Mouse (Mus musculus) cerebellum, adult 11-12 months (tissue): ENCODE data around the gene Ppp1ca.
A peak's percentile ranks its signal among the peaks of the same experiment; 100 is the strongest.

Experiments
- DNase-seq: peaks from one replicate; pipeline ENCODE4 v3.0.0; 2022

The Ppp1ca gene

GRCm38 (mm10) chr19:4214771-4215450, 23.0 kb downstream of the Ppp1ca start:
- DNase-seq: no peak

DNA sequence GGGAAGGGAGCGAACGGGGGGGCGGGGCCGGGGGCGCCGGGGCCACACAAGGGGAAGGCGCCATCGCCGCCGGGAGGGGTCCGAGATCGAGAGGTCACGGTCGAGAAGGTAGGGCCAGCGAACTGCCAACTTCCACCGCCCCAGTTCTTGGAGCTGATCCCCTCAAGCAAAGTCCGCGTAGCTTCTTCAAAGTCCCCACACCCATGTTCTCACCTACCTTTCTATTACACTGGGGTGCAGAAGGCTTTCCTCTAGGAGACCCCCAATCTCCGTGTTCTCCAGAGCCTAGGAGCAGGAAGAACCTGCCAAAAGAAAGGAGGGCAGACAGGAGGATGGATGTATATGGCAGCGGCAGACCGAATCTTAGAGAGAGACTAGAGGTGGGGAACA, 23.6 kb downstream of the Ppp1ca start:
- no peak for DNase-seq

- DNase-seq: no peak
Observed at GRCm38 (mm10) chr19:4216041-4216685, 24.3 kb downstream of the Ppp1ca start.

- no peak for DNase-seq
Observed at GRCm38 (mm10) chr19:4217140-4217539, 25.3 kb downstream of the Ppp1ca start.

- DNase-seq: no peak
Observed at GRCm38 (mm10) chr19:4217855-4218254, 26.0 kb downstream of the Ppp1ca start.

DNA sequence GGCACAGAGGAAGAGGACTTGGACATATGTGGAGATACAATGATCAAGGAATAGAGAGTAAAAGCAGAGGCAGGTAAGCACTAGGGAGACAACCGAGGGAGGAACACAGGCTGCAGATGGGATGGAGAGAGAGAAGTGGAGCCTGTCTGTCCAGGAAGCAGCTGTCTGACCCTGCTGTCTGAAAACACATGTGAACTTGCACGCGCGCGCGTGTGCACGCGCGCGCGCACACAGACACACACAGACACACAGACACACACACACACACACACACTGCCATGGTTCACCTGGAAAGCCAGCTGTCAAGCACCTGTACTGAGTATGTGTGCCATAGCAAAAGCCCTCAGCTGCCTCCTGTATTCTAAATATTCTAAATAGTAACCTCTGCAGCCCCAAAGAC, 26.4 kb downstream of the Ppp1ca start:
- DNase-seq: no peak

DNA sequence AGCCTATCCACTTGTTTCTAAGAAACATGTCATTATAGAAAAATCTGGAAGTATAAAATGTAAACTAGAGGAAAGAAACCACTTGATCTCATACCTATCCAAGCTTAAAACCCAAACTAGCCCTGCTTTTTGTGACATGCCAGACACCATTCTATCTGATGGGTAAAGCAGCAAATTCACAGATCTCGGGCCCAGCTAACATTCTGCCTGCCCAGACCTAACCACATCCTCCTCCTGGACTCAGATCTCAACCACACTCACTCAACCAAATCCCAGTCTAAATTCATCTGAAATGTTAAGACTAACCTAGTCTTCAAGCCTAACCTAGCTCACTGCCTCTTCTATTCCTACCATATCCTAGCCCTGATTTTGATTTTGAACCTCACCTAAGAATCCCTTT, 26.9 kb downstream of the Ppp1ca start:
- DNase-seq: no peak

DNA sequence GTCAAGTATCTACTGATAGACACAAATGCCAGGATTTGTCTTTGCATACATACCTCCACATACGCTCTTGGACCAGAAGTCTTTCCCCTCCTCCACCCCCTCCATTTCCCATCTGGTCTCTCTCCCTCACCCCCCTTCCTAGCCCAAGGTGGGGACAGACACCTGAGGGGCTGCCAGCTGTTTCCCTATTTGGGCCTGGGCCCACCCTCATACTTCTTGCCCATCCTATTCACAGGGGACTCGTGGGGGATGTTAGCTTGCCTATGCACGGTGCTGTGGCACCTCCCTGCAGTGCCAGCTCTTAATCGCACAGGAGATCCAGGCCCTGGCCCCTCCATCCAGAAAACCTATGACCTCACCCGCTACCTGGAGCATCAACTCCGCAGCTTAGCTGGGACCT, 28.1 kb downstream of the Ppp1ca start:
- no peak for DNase-seq

DNA sequence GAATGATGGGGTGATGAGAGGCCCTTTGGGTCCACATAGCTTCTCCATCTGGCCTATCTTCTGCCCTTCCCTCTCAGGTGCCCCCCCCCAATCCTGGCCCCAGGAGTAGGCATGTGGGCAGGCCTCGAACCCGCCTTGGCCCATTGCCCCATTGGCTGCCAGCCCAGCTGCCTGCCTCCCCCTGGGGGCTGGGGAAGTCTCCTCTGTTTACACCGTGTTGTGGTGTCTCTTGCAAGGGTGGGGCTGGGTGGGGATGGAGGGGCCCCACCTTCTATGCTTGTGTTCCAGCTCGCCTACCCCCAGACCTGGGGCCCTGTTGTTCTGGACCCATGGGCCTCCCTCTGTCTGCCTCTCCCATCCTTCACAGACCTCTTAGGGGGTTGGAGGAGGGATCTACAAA, 28.6 kb downstream of the Ppp1ca start:
- DNase-seq: no peak

DNA sequence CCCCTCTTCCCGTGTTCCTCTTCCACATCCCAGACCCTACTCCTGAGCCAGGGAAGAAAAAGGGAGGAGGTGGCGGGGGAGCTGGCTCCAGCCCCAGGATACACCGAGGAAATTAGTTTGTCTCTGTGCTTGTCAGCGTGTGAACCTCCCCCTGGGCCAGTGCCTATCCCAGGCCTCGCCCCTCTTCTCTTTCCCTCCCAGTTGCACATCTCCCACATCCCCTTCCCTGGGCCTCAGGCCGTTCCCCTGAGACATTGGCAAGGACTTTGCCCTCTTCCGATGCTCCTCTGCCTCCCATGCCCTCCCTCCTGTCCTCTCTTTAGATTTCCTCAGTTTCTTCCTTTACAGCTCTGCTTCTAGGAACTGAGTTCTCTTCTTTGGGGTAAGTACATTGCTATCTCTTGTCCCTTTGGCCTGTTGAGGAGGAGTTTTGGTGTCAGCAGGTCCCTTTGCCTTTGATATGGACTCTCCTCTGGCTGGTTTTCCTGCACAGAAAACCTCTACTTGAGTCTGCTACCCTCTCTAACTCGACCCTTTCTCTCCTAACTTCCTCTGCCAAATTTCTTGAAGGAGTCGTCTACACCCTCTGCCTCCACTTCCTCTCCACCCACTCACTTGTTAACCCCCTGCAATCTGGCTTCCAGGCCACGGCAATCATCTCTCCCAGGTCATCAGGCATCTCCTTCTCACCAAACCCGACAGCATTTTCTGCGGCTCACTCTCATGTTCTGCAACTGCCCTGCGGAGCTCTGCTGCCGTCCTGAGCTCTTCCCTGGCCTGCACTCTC, 29.3 kb downstream of the Ppp1ca start:
- no peak for DNase-seq

- no peak for DNase-seq
Observed at GRCm38 (mm10) chr19:4222165-4222564, 30.3 kb downstream of the Ppp1ca start.

- DNase-seq: no peak
Observed at GRCm38 (mm10) chr19:4226779-4227178, 34.9 kb downstream of the Ppp1ca start.

- DNase-seq: no peak
Observed at GRCm38 (mm10) chr19:4227446-4227845, 35.6 kb downstream of the Ppp1ca start.

- DNase-seq: peak; percentile 65
Observed at GRCm38 (mm10) chr19:4227894-4228678, 36.2 kb downstream of the Ppp1ca start.

DNA sequence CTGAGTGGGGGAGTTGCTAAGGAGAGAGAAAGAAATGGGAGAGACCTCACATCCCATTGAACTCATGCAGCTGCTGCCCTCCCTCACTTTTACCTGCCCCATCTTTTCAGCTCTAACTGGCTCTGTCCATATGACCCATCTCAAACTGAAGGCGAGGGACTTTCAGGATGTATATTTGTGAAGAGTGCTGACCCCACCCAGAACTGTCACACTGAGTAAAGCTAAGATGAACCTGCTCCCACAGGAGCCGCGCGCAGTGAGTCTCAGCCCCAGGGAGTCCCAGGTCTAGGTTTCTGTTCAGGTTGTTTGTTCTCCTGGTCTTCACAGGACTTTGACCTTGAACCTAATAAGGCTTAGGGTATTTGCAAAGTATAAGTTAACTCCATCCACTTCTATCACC, 37.0 kb downstream of the Ppp1ca start:
- DNase-seq: no peak

- DNase-seq: peak; percentile 55
Observed at GRCm38 (mm10) chr19:4229451-4230076, 37.7 kb downstream of the Ppp1ca start.

- no peak for DNase-seq
Observed at GRCm38 (mm10) chr19:4230415-4230814, 38.5 kb downstream of the Ppp1ca start.

DNA sequence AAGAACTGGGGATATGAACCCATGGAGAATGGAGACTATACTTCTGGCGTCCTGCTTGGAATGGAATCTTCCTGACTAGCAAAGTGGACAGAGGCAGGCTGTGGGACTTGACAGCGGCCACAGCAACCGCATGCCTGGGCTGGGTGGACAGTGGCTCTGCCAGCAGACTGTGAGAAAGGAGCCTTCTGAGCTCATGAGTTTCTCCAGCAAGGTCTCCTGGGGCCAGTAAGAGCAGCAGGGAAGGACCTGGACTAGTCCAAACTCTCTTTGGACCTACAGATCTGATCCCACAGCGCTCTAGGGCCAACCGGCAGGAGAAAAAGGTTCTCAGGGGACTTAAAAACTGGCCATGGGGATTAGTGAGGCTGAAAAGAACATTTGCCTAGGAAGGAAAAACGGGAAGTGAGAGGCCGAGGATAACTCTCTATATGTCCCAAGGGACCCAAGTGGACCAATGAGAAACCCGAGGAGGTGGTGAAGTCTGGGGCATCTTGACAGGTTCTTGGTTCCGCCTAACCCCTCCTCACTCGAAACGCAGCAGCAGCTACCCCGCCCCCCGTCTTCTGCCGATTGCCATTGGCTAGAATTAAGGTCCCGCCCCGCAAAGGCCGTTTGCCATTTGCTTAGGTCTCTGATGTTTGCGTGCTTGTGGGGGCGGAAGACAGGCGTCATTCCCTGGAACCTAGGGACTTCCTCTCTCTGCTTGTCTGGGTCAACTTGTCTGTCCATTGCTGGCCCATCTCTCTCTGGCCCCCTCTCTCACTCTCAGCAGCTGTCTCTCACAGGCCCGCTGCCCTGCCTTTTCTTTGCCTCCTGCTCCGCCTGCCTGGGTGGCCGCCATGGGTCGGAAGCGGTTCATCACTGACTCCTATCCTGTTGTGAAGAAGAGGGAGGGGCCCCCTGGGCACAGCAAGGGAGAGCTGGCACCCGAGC, 39.7 kb downstream of the Ppp1ca start, which contains the start of gene Pold4:
TSS of gene Pold4 (plus strand) at position 647 of the 933 bp plus-strand sequence.
- DNase-seq: peak; percentile 98

- DNase-seq: no peak
Observed at GRCm38 (mm10) chr19:4232186-4232572, 40.3 kb downstream of the Ppp1ca start.

DNA sequence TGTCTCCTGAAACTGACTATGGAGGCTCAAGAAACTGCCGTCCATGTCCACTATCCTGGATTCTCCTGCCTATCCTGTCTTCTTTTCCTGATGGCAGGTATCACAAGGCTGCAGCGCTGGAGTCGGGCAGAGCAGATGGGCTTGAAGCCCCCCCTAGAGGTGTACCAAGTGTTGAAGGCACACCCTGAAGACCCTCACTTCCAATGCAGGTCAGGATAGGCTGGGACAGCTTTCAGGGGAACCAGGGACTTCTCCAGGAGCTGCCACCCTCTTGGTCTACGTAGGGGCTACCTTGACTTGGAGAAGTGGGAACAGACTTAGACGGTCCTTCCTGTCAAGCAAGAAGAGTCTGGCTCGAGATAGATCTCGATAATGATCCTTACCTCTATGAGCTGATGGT, 40.8 kb downstream of the Ppp1ca start:
- no peak for DNase-seq

- no peak for DNase-seq
Observed at GRCm38 (mm10) chr19:4234548-4234947, 42.7 kb downstream of the Ppp1ca start.
